ENCODE assay signal across 33 mouse cellular contexts in the genomic region with DNA sequence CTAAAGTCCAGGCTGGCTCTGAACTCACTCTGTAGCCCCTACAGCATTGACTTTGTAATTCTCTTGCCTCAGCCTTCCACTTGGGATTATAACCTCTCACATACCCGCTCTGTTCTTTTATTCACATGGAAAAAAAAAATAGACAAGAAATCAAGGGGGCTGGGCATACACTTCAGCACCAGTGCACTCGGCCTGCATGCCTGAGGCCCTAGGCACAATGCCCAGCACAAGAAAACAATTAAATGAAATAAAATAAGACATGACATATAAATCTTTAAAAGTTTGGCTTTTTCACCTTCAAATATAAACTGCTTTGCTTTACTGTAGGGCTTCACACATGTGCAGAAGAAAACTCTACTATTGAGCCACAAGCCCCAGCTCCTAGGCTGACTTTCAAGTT. TPM values are rescaled to one million over a fixed set of nuclear protein-coding genes. Genes with fewer than 3 reads are reported as not detected.
"Had no signal": no experiment of that assay in that cellular context is flagged by ENCODE, and none has a peak within 500 bp of the region (broad histone marks: within the 10 kb centered on the region; RNA-seq: fewer than 3 reads in every experiment).

No protein-coding gene starts in this region.

- DNase-seq: left cerebral cortex, postnatal 4 days; liver; liver, embryonic 13.5 days; liver, postnatal 0 days; lung, adult 18-20 months; lung, adult 2 months; lung, embryonic 14.5 days; lung, postnatal 10 days; lung, postnatal 14 days; lung, postnatal 36 days; lung, postnatal 4 days; midbrain, embryonic 14.5 days had no signal

- H3K4me3 ChIP-seq: limb, embryonic 10.5 days; limb, embryonic 12.5 days; limb, embryonic 13.5 days; limb, embryonic 15.5 days; liver, embryonic 12.5 days; liver, embryonic 13.5 days; liver, embryonic 15.5 days; lung, embryonic 15.5 days; megakaryocyte, embryonic 14.5 days; midbrain, embryonic 10.5 days; midbrain, embryonic 12.5 days; midbrain, embryonic 13.5 days; midbrain, embryonic 15.5 days; myocyte; neural tube, embryonic 12.5 days had no signal

- H3K27ac ChIP-seq: limb, embryonic 10.5 days; limb, embryonic 12.5 days; limb, embryonic 13.5 days; limb, embryonic 15.5 days; liver, embryonic 12.5 days; liver, embryonic 13.5 days; liver, embryonic 14.5 days; liver, embryonic 15.5 days; lung, embryonic 15.5 days; macrophage; midbrain, embryonic 10.5 days; midbrain, embryonic 12.5 days; midbrain, embryonic 13.5 days; midbrain, embryonic 15.5 days; neural tube, embryonic 12.5 days had no signal

- H3K36me3 ChIP-seq: limb, embryonic 12.5 days; limb, embryonic 13.5 days; limb, embryonic 15.5 days; liver, embryonic 12.5 days; liver, embryonic 13.5 days; liver, embryonic 15.5 days; lung, embryonic 15.5 days; midbrain, embryonic 12.5 days; midbrain, embryonic 13.5 days; midbrain, embryonic 15.5 days; neural tube, embryonic 12.5 days had no signal

- H3K27me3 ChIP-seq: limb, embryonic 12.5 days; limb, embryonic 13.5 days; limb, embryonic 15.5 days; liver, embryonic 13.5 days; liver, embryonic 15.5 days; lung, embryonic 15.5 days; megakaryocyte, embryonic 14.5 days; midbrain, embryonic 12.5 days; midbrain, embryonic 13.5 days; midbrain, embryonic 15.5 days; neural tube, embryonic 12.5 days had no signal

RNA-seq across cellular contexts. Expression of gene 4933405L10Rik, which starts 46.5 kb away (rescaled TPM):
- polyA plus RNA-seq: limb, embryonic 10.5 days; limb, embryonic 13.5 days; liver, adult 2 months; liver, embryonic 13.5 days; liver, embryonic 14.5 days; liver, embryonic 15.5 days; liver, embryonic 16.5 days; liver, postnatal 0 days; lung, adult 2 months; lung, embryonic 14.5 days; lung, postnatal 0 days; macrophage; midbrain, embryonic 10.5 days; midbrain, embryonic 11.5 days; neural tube, embryonic 11.5 days; neural tube, embryonic 12.5 days had no signal
